Mouse (Mus musculus): ENCODE measurements around the gene Hhex.

The Hhex gene

GRCm38 (mm10) chr19:37449246-37449645 is 14.6 kb downstream of the Hhex start:
- no peak for DNase-seq (ENCODE audit: low spot score)

DNA sequence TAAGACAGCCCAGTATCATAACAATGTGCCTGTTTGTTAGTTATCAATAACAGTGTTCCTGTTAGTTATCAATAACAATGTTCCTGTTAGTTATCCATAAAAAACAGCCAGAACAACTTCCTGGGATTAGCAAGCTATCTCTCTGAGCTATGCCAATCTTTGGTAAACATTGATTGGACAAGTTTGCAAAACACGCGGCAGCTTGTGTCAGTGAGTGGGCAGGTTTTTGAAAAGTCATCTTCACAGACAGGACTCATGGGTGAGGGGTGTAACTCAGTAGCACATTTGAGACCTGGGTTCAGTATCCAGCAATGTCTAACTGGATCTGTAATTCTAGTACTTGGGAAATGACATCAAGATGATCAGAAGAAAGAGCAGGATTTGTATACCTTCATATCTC is 20.9 kb downstream of the Hhex start:
- no peak for DNase-seq (ENCODE audit: low spot score)

GRCm38 (mm10) chr19:37455961-37456360 is 21.4 kb downstream of the Hhex start:
- no peak for DNase-seq (ENCODE audit: low spot score)

GRCm38 (mm10) chr19:37458013-37458412 is 23.4 kb downstream of the Hhex start:
- no peak for DNase-seq (ENCODE audit: low spot score)

DNA sequence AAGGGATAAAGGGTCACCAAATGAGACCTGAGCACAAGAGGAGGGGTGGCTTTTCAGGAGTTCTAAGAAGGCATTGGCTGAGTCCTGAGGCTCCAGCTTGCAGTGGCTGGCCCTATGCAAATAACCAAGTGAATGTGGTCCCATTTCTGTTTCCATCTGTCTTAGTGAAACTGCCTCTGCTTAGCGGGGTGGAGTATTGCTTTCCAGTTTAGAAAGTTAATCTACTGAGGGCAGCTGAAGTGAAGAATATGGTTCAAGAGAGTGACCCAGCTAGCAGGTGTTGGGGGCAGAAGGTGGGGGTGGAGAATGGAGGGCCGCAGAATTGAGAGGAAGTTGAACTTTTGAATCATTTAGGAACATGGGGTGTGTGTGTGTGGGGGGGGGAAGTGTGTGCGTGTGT is 31.8 kb downstream of the Hhex start:
- no peak for DNase-seq (ENCODE audit: low spot score)

- DNase-seq (ENCODE audit: low spot score) = no peak
Observed at GRCm38 (mm10) chr19:37466978-37467377, 32.4 kb downstream of the Hhex start.

- DNase-seq (ENCODE audit: low spot score) = no peak
Observed at GRCm38 (mm10) chr19:37468841-37469566, 34.4 kb downstream of the Hhex start.

DNA sequence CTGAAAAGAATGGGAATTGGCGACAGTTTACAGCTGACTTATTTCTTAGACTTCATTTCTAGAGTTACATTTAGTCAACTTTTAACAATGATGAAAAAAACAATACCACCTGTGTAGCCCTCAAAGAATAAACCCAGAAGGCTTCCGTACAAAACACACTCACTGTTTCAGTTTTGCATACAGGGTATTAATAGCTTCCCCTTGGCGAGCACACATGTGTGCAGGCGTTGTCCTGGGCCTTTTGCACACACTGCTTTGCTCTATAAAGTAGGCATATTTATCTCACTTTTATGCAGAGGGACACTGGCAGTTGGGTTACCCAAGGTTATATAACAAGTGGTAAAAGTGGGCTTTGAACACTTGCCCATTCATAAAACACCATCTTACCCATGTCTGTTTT is 37.1 kb downstream of the Hhex start:
- no peak for DNase-seq (ENCODE audit: low spot score)

DNA sequence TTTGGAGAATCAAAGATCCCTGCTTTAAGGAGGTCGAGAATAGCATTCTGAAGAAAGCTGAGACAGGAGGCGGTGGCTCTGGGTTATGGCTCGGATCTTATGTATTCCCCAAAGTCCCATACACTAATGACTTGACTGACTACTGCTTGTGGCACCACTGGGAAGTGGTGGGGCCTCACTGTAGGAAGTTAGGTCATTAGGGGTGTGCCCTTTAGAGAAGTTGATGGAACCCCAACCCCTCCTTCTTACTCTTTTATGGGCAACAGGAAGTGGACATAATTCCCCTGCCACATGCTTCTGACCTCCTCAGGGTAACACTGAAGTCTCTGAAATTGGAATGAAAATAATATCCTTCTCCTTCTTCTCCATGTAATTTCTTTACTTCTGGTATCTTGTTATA is 38.0 kb downstream of the Hhex start:
- DNase-seq (ENCODE audit: low spot score) = no peak

DNA sequence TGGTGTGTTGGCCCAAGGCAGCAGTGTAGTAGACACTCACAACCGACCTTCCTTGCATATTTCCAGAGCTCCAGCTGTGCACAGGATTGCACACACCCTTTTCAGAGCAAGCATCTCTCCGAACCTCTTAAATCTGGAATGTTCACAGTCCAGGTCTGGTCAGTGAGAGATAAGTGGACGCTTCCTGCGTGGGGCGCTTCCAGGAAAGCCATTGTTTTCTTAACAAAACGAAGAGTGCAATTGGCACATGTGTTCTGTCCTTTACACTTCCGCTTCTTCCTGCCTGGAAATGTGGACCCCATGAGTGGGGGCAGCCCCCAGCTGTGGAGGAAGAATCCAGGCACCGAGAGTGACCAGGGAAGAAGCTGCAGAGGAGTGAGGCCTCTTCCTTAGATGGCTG is 47.1 kb downstream of the Hhex start:
- DNase-seq (ENCODE audit: low spot score) = no peak

- DNase-seq (ENCODE audit: low spot score) = no peak
Observed at GRCm38 (mm10) chr19:37482556-37483187, 48.1 kb downstream of the Hhex start.

DNA sequence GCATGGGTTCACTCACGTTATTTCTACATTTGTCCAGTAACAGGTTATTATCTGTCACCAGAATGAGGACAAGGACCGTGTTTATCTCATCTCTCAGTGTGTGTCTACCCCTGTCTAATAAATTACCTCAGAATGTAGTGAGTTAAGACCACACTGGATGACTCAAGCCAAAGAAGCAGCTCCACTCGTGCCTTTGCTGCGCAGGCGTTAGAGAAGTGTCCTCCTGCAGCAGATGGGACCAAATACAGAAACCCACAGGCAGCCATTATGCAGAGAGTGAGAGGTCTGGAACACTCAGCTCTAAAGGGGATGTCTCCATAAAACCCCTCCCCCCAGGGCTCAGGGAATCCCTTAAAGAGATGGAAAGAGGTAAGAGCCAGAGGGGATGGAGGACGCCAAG is 50.2 kb downstream of the Hhex start:
- no peak for DNase-seq (ENCODE audit: low spot score)

GRCm38 (mm10) chr19:37486801-37487200 is 52.2 kb downstream of the Hhex start:
- DNase-seq (ENCODE audit: low spot score) = no peak

DNA sequence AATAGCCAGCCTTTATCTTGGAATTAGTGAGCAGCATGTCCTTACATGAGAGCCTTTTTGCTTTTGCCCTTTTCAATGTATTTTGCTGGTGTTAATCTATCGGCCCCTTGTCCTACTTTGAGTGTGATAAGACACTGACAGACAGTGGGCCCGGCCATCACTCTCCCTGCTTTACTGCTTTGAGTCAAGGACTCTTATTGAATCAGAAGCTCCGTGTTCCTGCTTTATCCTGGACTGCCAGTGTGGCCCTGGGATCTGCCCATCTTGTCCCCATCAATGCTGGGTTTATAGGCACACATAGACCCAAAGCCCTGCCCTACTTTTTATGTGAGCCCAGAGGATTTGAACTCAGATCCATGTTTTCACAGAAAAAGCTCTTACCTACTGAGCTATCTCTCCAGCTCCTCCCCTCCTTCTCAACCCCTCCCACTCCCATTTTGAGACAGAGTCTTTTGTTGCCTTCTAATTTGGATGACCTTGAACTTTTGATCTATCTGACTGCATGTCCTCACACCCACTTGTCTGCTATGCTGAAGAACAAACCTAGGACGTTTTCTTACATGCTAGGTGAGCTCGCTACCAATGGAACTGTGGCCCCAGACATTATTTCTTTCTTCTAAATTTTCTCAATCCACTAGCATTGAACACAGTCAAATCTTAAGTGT is 53.3 kb downstream of the Hhex start:
- DNase-seq (ENCODE audit: low spot score) = no peak

- DNase-seq (ENCODE audit: low spot score) = no peak
Observed at GRCm38 (mm10) chr19:37488608-37489262, 54.1 kb downstream of the Hhex start.

Data from ovary, adult 18-20 months (tissue).